Mouse (Mus musculus) heart, embryonic 13.5 days (tissue): ENCODE measurements around the gene Zfp61. TPM values are rescaled to one million over a fixed set of nuclear protein-coding genes. Genes with fewer than 3 reads are reported as not detected.

ENCODE experiments used
- ATAC-seq: fragments of 200-750 bp; cut with Nextera tagmentation; 2 replicates; pipeline ENCODE4 v1.8.0; 2017; ENCODE audit warnings: moderate TSS enrichment; ENCODE audit not compliant: insufficient number of reproducible peaks, low FRiP score, low TSS enrichment; ENCODE audit errors: extremely low read depth
- H3K27ac ChIP-seq: fragments of 300-500 bp; sonication (generic); replicated peaks from 2 replicates; pipeline ENCODE4 v1.5.1; 2015; ENCODE audit warnings: moderate library complexity, mild to moderate bottlenecking, inconsistent platforms
- H3K27me3 ChIP-seq: fragments of 300-500 bp; sonication (generic); replicated peaks from 2 replicates; pipeline ENCODE4 v1.6.1; 2015; ENCODE audit warnings: mild to moderate bottlenecking, inconsistent platforms
- H3K36me3 ChIP-seq: fragments of 300-500 bp; sonication (generic); 2 replicates; pipeline ENCODE4 v1.6.1; 2015; ENCODE audit warnings: mild to moderate bottlenecking, inconsistent platforms
- H3K4me1 ChIP-seq: fragments of 300-500 bp; sonication (generic); 2 replicates; pipeline ENCODE4 v1.6.1; 2015; ENCODE audit warnings: inconsistent platforms
- H3K4me2 ChIP-seq: fragments of 300-500 bp; sonication (generic); 2 replicates; pipeline ENCODE4 v1.6.1; 2015; ENCODE audit warnings: inconsistent platforms, mild to moderate bottlenecking, moderate library complexity
- H3K4me3 ChIP-seq: fragments of 300-500 bp; sonication (generic); 2 replicates; pipeline ENCODE4 v1.5.1; 2015; ENCODE audit warnings: moderate library complexity, mild to moderate bottlenecking, inconsistent platforms
- H3K9ac ChIP-seq: fragments of 300-500 bp; sonication (generic); 2 replicates; pipeline ENCODE4 v1.6.1; 2015; ENCODE audit warnings: inconsistent platforms, mild to moderate bottlenecking, moderate library complexity
- H3K9me3 ChIP-seq: fragments of 300-500 bp; sonication (generic); 2 replicates; pipeline ENCODE4 v1.6.1; 2016; ENCODE audit warnings: inconsistent platforms
- WGBS: fragments of 180-500 bp; shearing (Covaris S2); methylation state at CpG from one replicate; pipeline ENCODE4 v1.1.7; 2015; ENCODE audit warnings: mixed read lengths; 5-methylcytosine and 5-hydroxymethylcytosine counted together
- microRNA-seq: library from miRNA; unstranded; fragments of <30 nt; microRNA quantifications from one replicate; pipeline ENCODE4, GENCODE M21; 2016
- polyA plus RNA-seq: library from polyadenylated mRNA; unstranded; fragments of >200 nt; fragmentation: Nextera tagmentation; extraction: Ambion mirVana; gene quantifications from 2 replicates; pipeline ENCODE4 v1.2.1, GENCODE M21; 2015

Zfp61 gene
- polyA plus RNA-seq, 1 experiment from 2014 or later = 14.5 TPM

DNA sequence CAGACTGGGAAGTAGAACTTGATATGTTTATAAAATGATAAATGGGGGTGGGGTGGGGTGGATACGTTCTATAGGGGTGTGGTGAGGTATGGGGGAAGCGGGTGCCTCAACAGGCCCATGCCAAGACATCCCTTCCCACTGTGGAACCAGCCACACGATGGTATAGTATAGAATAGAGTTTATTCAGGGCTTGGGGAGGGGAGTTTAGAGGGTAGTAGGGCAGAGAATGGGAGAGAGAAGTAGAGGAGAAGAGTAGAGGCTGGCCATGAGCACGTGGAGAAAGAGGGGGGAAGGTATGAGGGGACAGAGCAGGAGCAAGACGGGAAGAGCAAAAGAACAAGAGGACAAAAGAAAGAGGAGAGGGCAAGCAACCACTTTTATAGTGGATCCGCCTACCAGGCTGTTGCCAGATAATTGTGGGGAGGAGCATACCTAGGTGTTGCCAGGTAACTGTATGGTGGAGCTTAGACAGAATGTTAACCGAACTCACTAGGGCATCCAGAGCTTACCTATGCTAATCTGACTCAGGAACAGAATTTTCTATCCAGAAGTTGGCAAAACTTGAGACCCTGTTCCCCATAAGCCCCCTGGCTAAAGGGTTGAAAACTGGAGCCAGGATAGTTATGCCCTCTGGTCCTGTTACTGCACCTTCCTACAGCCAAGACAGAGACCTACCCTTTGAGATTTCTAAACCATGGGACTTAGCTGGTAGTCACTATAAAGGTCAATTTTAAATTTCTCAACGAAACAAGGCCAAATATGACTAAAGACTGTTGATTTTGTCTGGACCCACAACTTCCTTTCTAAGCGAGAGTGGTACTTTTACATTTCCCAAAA, 47.0 kb downstream of the Zfp61 start:
- Histone ChIP-seq H3K4me1 (peaks cover 9% of the 10 kb centered on the region), H3K4me2 (peak overlapping the region; percentile 79), H3K27ac (no peak overlapping the region), H3K27me3 (no peaks in the 10 kb centered on the region; the same call in 1 of the 2 replicates), H3K9me3 (no peaks in the 10 kb centered on the region), H3K4me3 (peak overlapping the region; percentile 68), H3K36me3 (peaks cover 6% of the 10 kb centered on the region; the same call in 1 of the 2 replicates), H3K9ac (peak overlapping the region; percentile 55; the same call in 1 of the 2 replicates)
- peak; percentile 37; the same call in 1 of the 2 replicates for ATAC-seq
- WGBS = 59% methylated on average over 9 of the region's 9 CpGs

Small RNAs within 50 kb of the gene (microRNA-seq; reads per million reads assigned to microRNA genes)
- not detected for gene Gm27592

Other genes with a start within 250 kb of the Zfp61 start
- gene Vmn1r183, start 248.0 kb downstream of the Zfp61 start, polyA plus RNA-seq = not detected in 2 replicates
- 13.0 and 14.9 TPM in 2 replicates for gene Zfp180, start 219.3 kb downstream of the Zfp61 start, polyA plus RNA-seq
- gene Zfp112, start 188.9 kb downstream of the Zfp61 start, polyA plus RNA-seq = 4.5 and 5.4 TPM in 2 replicates
- 5.9 and 9.1 TPM in 2 replicates for gene Zfp235, start 167.1 kb downstream of the Zfp61 start, polyA plus RNA-seq
- gene Zfp114, start 126.2 kb downstream of the Zfp61 start, polyA plus RNA-seq = 3.1 and 3.2 TPM in 2 replicates
- 5.8 and 6.8 TPM in 2 replicates for gene Zfp111, start 89.8 kb downstream of the Zfp61 start, polyA plus RNA-seq
- gene Zfp109, start 63.7 kb downstream of the Zfp61 start, polyA plus RNA-seq = 3.0 and 3.1 TPM in 2 replicates
- 2.3 TPM in 2 replicates for gene Zfp108, start 46.4 kb downstream of the Zfp61 start, polyA plus RNA-seq
- 4.6 and 4.8 TPM in 2 replicates for gene Zfp93, start 30.8 kb downstream of the Zfp61 start, polyA plus RNA-seq
- gene Zfp94, start 15.4 kb upstream of the Zfp61 start, polyA plus RNA-seq = 4.5 and 4.6 TPM in 2 replicates
- not detected in 2 replicates for gene Tescl, start 32.7 kb upstream of the Zfp61 start, polyA plus RNA-seq
- gene Lypd5, start 48.0 kb upstream of the Zfp61 start, polyA plus RNA-seq = not detected in 2 replicates
- 2.9 and 5.3 TPM in 2 replicates for gene Kcnn4, start 69.0 kb upstream of the Zfp61 start, polyA plus RNA-seq
- 18.1 and 19.3 TPM in 2 replicates for gene Smg9, start 98.4 kb upstream of the Zfp61 start, polyA plus RNA-seq
- gene Irgc1, start 151.1 kb upstream of the Zfp61 start, polyA plus RNA-seq = not detected in 2 replicates
- gene Plaur, start 161.3 kb upstream of the Zfp61 start, polyA plus RNA-seq = 8.3 and 9.8 TPM in 2 replicates
- gene Cadm4, start 180.8 kb upstream of the Zfp61 start, polyA plus RNA-seq = 0.60 and 0.80 TPM in 2 replicates
- gene Zfp428, start 205.8 kb upstream of the Zfp61 start, polyA plus RNA-seq = 32.9 and 36.7 TPM in 2 replicates
- 0.17 and 0.18 TPM in 2 replicates for gene AC161166.1, start 211.2 kb upstream of the Zfp61 start, polyA plus RNA-seq
- gene Irgq, start 229.5 kb upstream of the Zfp61 start, polyA plus RNA-seq = 4.6 and 5.6 TPM in 2 replicates
- gene Pinlyp, start 244.9 kb upstream of the Zfp61 start, polyA plus RNA-seq = not detected in 2 replicates
- 72.9 and 77.8 TPM in 2 replicates for gene Xrcc1, start 245.1 kb upstream of the Zfp61 start, polyA plus RNA-seq